Comparison of ENCODE assay signal across 29 mouse cellular contexts in the genomic region with DNA sequence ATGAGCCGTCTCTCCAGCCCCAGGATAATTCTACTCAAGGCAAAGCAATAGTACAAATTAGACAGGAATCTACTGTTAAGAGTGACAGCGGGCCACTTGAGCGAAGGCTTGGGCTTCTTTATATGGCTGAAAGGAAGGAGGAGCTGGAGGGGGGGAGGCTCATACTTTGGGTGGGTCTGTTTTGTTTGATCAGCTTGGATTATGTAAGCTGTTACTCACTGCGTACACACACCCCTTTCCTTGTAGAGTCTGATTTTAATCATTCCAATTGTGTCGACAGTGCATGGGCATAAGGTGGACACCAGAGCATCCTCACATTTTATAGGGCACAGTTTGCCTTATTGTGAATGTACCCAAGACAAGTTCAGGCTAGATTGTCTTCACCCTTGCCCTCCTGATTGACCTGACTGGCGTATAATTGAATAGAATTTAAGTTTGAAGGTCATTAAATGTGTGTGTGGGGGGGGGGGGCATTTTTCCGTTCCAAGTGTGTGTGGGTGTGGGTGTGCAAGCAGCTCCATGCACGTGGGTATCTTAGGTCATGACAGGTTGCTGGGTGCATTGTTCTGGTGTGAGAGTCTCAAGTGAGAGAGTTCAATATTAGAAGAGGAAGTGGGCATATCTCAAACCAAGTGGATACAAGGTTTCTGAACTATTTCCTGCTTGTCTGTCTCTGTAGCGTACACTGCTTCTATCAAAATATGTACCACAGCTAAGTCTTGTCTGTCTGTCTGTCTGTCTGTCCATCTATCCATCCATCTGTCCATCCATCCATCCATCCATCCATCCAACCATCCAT. TPM values are rescaled to one million over a fixed set of nuclear protein-coding genes. Genes with fewer than 3 reads are reported as not detected.
A peak's percentile ranks its signal among the peaks of the same experiment; 100 is the strongest.
DNase-seq lines count a peak whose midpoint lies in the region; ATAC-seq and TF ChIP-seq lines count a peak whose summit lies in the region.
"Had no signal": no experiment of that assay in that cellular context is flagged by ENCODE, and none has a peak within 500 bp of the region (broad histone marks: within the 10 kb centered on the region; RNA-seq: fewer than 3 reads in every experiment).

No protein-coding gene starts in this region.

- no peaks in the 10 kb centered on the region for H3K36me3 ChIP-seq in heart, adult 2 months (ENCODE audit: control insufficient read depth, insufficient read depth, low read length)
- no peaks in the 10 kb centered on the region for H3K36me3 ChIP-seq in stomach, postnatal 0 days (ENCODE audit: control insufficient read depth, insufficient read depth, low read length)
- no peaks in the 10 kb centered on the region for H3K36me3 ChIP-seq in forebrain, embryonic 10.5 days (replicated peaks)
- H3K36me3 ChIP-seq: embryonic facial prominence, embryonic 15.5 days; G1E; heart, embryonic 15.5 days; limb, embryonic 15.5 days had no signal

- H3K27ac ChIP-seq in heart, adult 2 months, result no peak overlapping the region
- H3K27ac ChIP-seq in stomach, postnatal 0 days (replicated peaks), result no peak overlapping the region
- no peak overlapping the region for H3K27ac ChIP-seq in forebrain, embryonic 10.5 days
- H3K27ac ChIP-seq: embryonic facial prominence, embryonic 15.5 days; heart, embryonic 15.5 days; kidney, postnatal 0 days; limb, embryonic 15.5 days; liver, embryonic 14.5 days had no signal

- H3K9ac ChIP-seq in heart, adult 2 months (ENCODE audit: low read depth, low read length), result no peak overlapping the region; the same call in 1 of the 2 replicates
- H3K9ac ChIP-seq in stomach, postnatal 0 days (ENCODE audit: low read length), result no peak overlapping the region
- H3K9ac ChIP-seq: embryonic facial prominence, embryonic 15.5 days; heart, embryonic 15.5 days; limb, embryonic 15.5 days; liver, embryonic 14.5 days had no signal

- WGBS in heart, adult 2 months, result 59% methylated on average over 9 of the region's 9 CpGs
- WGBS in stomach, postnatal 0 days, result 49% methylated on average over 9 of the region's 9 CpGs
- WGBS in forebrain, embryonic 10.5 days, result 85% methylated on average over 9 of the region's 9 CpGs

- no peak overlapping the region for H3K4me2 ChIP-seq in stomach, postnatal 0 days (replicated peaks; ENCODE audit: low read depth)
- H3K4me2 ChIP-seq: embryonic facial prominence, embryonic 15.5 days; heart, embryonic 15.5 days; limb, embryonic 15.5 days had no signal

- intact Hi-C loops in heart, adult 2 months (cut with DNase I), result loop anchor here (5.0 kb wide), 1 partner anchor 37 kb away; no protein-coding TSS in a partner anchor
- intact Hi-C loops in heart, postnatal 10 days (cut with DNase I), result no loop called here

- no peaks in the 10 kb centered on the region for H3K27me3 ChIP-seq in heart, adult 2 months (ENCODE audit: control insufficient read depth, insufficient read depth, low read length)
- no peaks in the 10 kb centered on the region for H3K27me3 ChIP-seq in stomach, postnatal 0 days (ENCODE audit: control insufficient read depth, insufficient read depth, low read length)
- peaks cover 48% of the 10 kb centered on the region for H3K27me3 ChIP-seq in forebrain, embryonic 10.5 days (ENCODE audit: poor library complexity, severe bottlenecking)

- DNase-seq in heart, adult 2 months, result no peak
- no peak for DNase-seq in heart, postnatal 10 days
- DNase-seq in urinary bladder, postnatal 14 days (ENCODE audit: low spot score), result peak; percentile 34
- no peak for DNase-seq in urinary bladder, postnatal 10 days (ENCODE audit: low spot score)
- peak; percentile 26 for DNase-seq in stomach, postnatal 0 days (ENCODE audit: low spot score)
- no peak for DNase-seq in forebrain, embryonic 10.5 days (ENCODE audit: extremely low spot score, low spot score)
- DNase-seq in ovary, postnatal 14 days (ENCODE audit: low spot score), result no peak
- DNase-seq: adrenal gland, postnatal 14 days; cerebellum, adult 9-10 months; gastrocnemius, postnatal 36 days; kidney, adult 2 months; layer of hippocampus, adult 9-11 months; midbrain, embryonic 14.5 days; right cerebral cortex, postnatal 14 days; spleen, adult 18-20 months; thymus, adult 18-20 months; thymus, postnatal 4 days had no signal

- TF ChIP-seq EP300 in heart, adult 2 months (IDR thresholded peaks at IDR 0.05; ENCODE audit: insufficient read depth, low read depth, low read length), result no peak
- no peak for TF ChIP-seq EP300 in stomach, postnatal 0 days (optimal IDR thresholded peaks at IDR 0.05)

- no peaks in the 10 kb centered on the region; the same call in 1 of the 2 replicates for H3K4me1 ChIP-seq in heart, adult 2 months (ENCODE audit: control insufficient read depth, insufficient read depth, low read length)
- H3K4me1 ChIP-seq in stomach, postnatal 0 days (replicated peaks; ENCODE audit: control insufficient read depth, insufficient read depth), result no peaks in the 10 kb centered on the region; the same call in 1 of the 2 replicates
- H3K4me1 ChIP-seq in forebrain, embryonic 10.5 days, result peaks cover 18% of the 10 kb centered on the region

- H3K9me3 ChIP-seq in stomach, postnatal 0 days (ENCODE audit: control insufficient read depth, low read length), result no peaks in the 10 kb centered on the region
- no peaks in the 10 kb centered on the region for H3K9me3 ChIP-seq in forebrain, embryonic 10.5 days
- H3K9me3 ChIP-seq: embryonic facial prominence, embryonic 15.5 days; heart, embryonic 15.5 days; limb, embryonic 15.5 days; megakaryocyte, embryonic 14.5 days had no signal

- TF ChIP-seq CTCF in heart, adult 2 months (IDR thresholded peaks at IDR 0.05), result no peak
- no peak for TF ChIP-seq CTCF in stomach, postnatal 0 days (IDR thresholded peaks at IDR 0.05; ENCODE audit: low read depth)

- ATAC-seq in granulocyte monocyte progenitor cell, adult 5-6 weeks (replicated peaks; ENCODE audit: poor library complexity, severe bottlenecking), result peak; percentile 49
- ATAC-seq in stomach, postnatal 0 days (ENCODE audit: low FRiP score, low TSS enrichment), result peak; percentile 62
- ATAC-seq: forebrain, embryonic 16.5 days had no signal

- TF ChIP-seq POLR2A in heart, adult 2 months (IDR thresholded peaks at IDR 0.05; ENCODE audit: insufficient read depth, low read depth, low read length), result no peak

- H3K79me2 ChIP-seq in heart, adult 2 months (replicated peaks; ENCODE audit: control insufficient read depth, insufficient read depth, low read length), result no peaks in the 10 kb centered on the region

- H3K4me3 ChIP-seq in heart, adult 2 months, result peak overlapping the region; percentile 16; the same call in 1 of the 2 replicates
- no peak overlapping the region for H3K4me3 ChIP-seq in stomach, postnatal 0 days (ENCODE audit: low read depth, low read length)
- H3K4me3 ChIP-seq in forebrain, embryonic 10.5 days, result no peak overlapping the region
- H3K4me3 ChIP-seq: embryonic facial prominence, embryonic 15.5 days; heart, embryonic 15.5 days; limb, embryonic 15.5 days; megakaryocyte, embryonic 14.5 days had no signal

RNA-seq across cellular contexts. Expression of gene Medag, which starts 3.0 kb away (rescaled TPM):
- 10 to 100 TPM; 12.3 to 12.5 TPM for total RNA-seq in heart, adult 2 months (2021)
- polyA plus RNA-seq in heart, adult 2 months (2012; rRNA removed), result 6.7 and 10.9 TPM in 2 replicates
- 10 to 100 TPM; 18.3 to 22.4 TPM for total RNA-seq in heart, postnatal 10 days (2021)
- total RNA-seq in granulocyte monocyte progenitor cell, adult 5-6 weeks (2014; fragmentation: Nextera tagmentation), result not detected in 2 replicates
- total RNA-seq in granulocyte monocyte progenitor cell, adult 5-6 weeks (2017), result not detected in 2 replicates
- polyA plus RNA-seq in stomach, postnatal 0 days (2015; fragmentation: Nextera tagmentation; extraction: Ambion mirVana), result 3.4 and 4.1 TPM in 2 replicates
- 0.47 and 0.60 TPM in 2 replicates for polyA plus RNA-seq in forebrain, embryonic 10.5 days (2016; fragmentation: Nextera tagmentation; extraction: Ambion mirVana)
- total RNA-seq: CH12.LX had no signal
- polyA plus RNA-seq: G1E had no signal

RNA-seq across cellular contexts. Expression of gene Tex26, which starts 24.9 kb away (rescaled TPM):
- not detected for total RNA-seq in heart, adult 2 months (2021)
- polyA plus RNA-seq in heart, adult 2 months (2012; rRNA removed), result not detected in 2 replicates
- not detected for total RNA-seq in heart, postnatal 10 days (2021)
- not detected in 2 replicates for total RNA-seq in granulocyte monocyte progenitor cell, adult 5-6 weeks (2014; fragmentation: Nextera tagmentation)
- 0.98 TPM in 1 of 2 replicates, not detected in the other for total RNA-seq in granulocyte monocyte progenitor cell, adult 5-6 weeks (2017)
- polyA plus RNA-seq in stomach, postnatal 0 days (2015; fragmentation: Nextera tagmentation; extraction: Ambion mirVana), result 0.27 and 0.61 TPM in 2 replicates
- 1.5 and 2.2 TPM in 2 replicates for polyA plus RNA-seq in forebrain, embryonic 10.5 days (2016; fragmentation: Nextera tagmentation; extraction: Ambion mirVana)
- total RNA-seq: adrenal gland, postnatal 14 days; CH12.LX; gastrocnemius, postnatal 36 days; hematopoietic stem cell, adult 5-6 weeks had no signal
- polyA plus RNA-seq: G1E; kidney, adult 2 months; large intestine, adult 2 months had no signal

Comparison
In these comparisons a context has a peak if more than half of its experiments do, and no peak if none do; other contexts are left out.
1. DNase-seq: peak in urinary bladder, postnatal 14 days (single experiment) and stomach, postnatal 0 days (single experiment); none in heart, adult 2 months (0 of 2), heart, postnatal 10 days (0 of 2), urinary bladder, postnatal 10 days (single experiment), forebrain, embryonic 10.5 days (single experiment) and ovary, postnatal 14 days (single experiment).
2. RNA of gene Medag, which starts 3.0 kb away (total RNA-seq): 18.3 to 22.4 TPM in heart, postnatal 10 days and 12.3 to 12.5 TPM in heart, adult 2 months; not detected in granulocyte monocyte progenitor cell, adult 5-6 weeks; every median in the first group is over 10 times any median in the second.